Mouse (Mus musculus): Measurements from ENCODE around the gene Actrt3.
"Not testable (repeated sequence)": the region's sequence is repeated elsewhere in the genome, so short reads cannot be mapped to it uniquely, and the experiment has no call there.

Gene Actrt3

GRCm38 (mm10) chr3:30573549-30573948 is 26.2 kb downstream of the Actrt3 start:
- no peak for DNase-seq (ENCODE audit: low read depth, low spot score)

GRCm38 (mm10) chr3:30566333-30566732 is 33.4 kb downstream of the Actrt3 start:
- not testable (repeated sequence) for DNase-seq (ENCODE audit: low read depth, low spot score)

GRCm38 (mm10) chr3:30560677-30561314 is 38.9 kb downstream of the Actrt3 start:
- DNase-seq (ENCODE audit: low read depth, low spot score), result no peak

GRCm38 (mm10) chr3:30553741-30554140 is 46.0 kb downstream of the Actrt3 start:
- DNase-seq (ENCODE audit: low read depth, low spot score), result no peak

- DNase-seq (ENCODE audit: low read depth, low spot score), result no peak
These were observed 49.5 kb downstream of the Actrt3 start for GRCm38 (mm10) chr3:30550218-30550617.

GRCm38 (mm10) chr3:30548928-30549327 is 50.8 kb downstream of the Actrt3 start:
- no peak for DNase-seq (ENCODE audit: low read depth, low spot score)

GRCm38 (mm10) chr3:30547908-30548307 is 51.8 kb downstream of the Actrt3 start, which contains the start of gene Mecom:
Mecom (minus strand) TSS chr3:30548008.
- no peak for DNase-seq (ENCODE audit: low read depth, low spot score)
